Mouse (Mus musculus) kidney, adult 2 months (tissue): Measurements from ENCODE around the gene Uhrf1.

Experiments
- CTCF ChIP-seq: fragments of 200-500 bp; conservative IDR thresholded peaks from 2 replicates; pipeline ENCODE4 v1.5.1; 2011; ENCODE audit warnings: low read depth, mild to moderate bottlenecking, control low read depth, low read length, moderate library complexity, mixed read lengths; ENCODE audit not compliant: insufficient read depth, insufficient read length
- POLR2A ChIP-seq: fragments of 200-500 bp; IDR thresholded peaks from one replicate; pipeline ENCODE4 v1.6.1; 2011; ENCODE audit warnings: low read depth, low read length, control low read depth

DNA sequence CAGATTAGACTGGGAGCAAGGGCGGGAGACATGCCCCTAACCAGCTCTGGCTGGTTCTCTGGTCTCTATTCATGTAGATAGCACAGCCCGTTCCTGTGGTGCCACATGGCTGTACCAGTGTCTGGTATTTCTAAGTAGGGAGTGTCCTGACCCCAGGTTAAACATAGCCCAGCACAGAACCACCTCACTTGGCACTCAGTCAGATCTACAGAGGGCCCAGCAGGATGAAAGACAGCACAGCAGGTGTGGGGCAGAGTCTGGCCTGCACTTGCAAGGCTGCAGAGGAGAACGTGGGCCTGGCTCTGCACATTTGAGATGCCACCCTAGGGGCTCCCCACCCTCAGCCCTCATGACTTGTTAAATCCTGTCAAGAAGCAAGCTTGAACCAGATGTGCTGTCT lies 42.0 kb upstream of the Uhrf1 start:
- TF ChIP-seq CTCF, result no peak
- no peak for TF ChIP-seq POLR2A
